Mouse (Mus musculus) olfactory bulb, adult 2 months (tissue): ENCODE results near the gene Dse. TPM values are rescaled to one million over a fixed set of nuclear protein-coding genes. Genes with fewer than 3 reads are reported as not detected.

Experiments used
- H3K27ac ChIP-seq: fragments of 200-500 bp; 2 replicates; pipeline ENCODE4 v1.5.1; 2012; ENCODE audit warnings: low read depth, low read length; ENCODE audit not compliant: insufficient read depth
- H3K4me1 ChIP-seq: fragments of 200-500 bp; 2 replicates; pipeline ENCODE4 v1.6.1; 2012; ENCODE audit warnings: low read length; ENCODE audit not compliant: control insufficient read depth, insufficient read depth
- H3K4me3 ChIP-seq: fragments of 200-500 bp; 2 replicates; pipeline ENCODE4 v1.5.1; 2012; ENCODE audit warnings: mild to moderate bottlenecking, low read depth, low read length, moderate library complexity; ENCODE audit not compliant: insufficient read depth
- CTCF ChIP-seq: fragments of 200-500 bp; IDR thresholded peaks from 2 replicates; pipeline ENCODE4 v1.5.1; 2012; ENCODE audit warnings: low read depth, mild to moderate bottlenecking, low read length, moderate library complexity; ENCODE audit not compliant: insufficient read depth
- POLR2A ChIP-seq: fragments of 200-500 bp; IDR thresholded peaks from 2 replicates; pipeline ENCODE4 v1.6.1; 2012; ENCODE audit warnings: mild to moderate bottlenecking, low read depth, low read length, moderate library complexity; ENCODE audit not compliant: insufficient read depth
- WGBS: fragments of 180-500 bp; shearing (Covaris S2); methylation state at CpG from one replicate; pipeline ENCODE4 v1.1.7; 2018; 5-methylcytosine and 5-hydroxymethylcytosine counted together
- polyA plus RNA-seq: library from polyadenylated mRNA; stranded (reverse); fragments of >200 nt; gene quantifications from 2 replicates; pipeline ENCODE4 v1.2.4, GENCODE M21; 2012; ENCODE audit warnings: low replicate concordance; ENCODE audit not compliant: missing spikeins, insufficient read depth, insufficient read length

Dse gene
- polyA plus RNA-seq, 1 experiment, result not detected

GRCm38 (mm10) chr10:34233931-34234745, 26.6 kb upstream of the Dse start:
- H3K4me1 ChIP-seq, result peaks cover 4% of the 10 kb centered on the region
- WGBS, result 40% methylated on average over 2 of the region's 2 CpGs
- no peak overlapping the region for H3K4me3 ChIP-seq
- no peak for TF ChIP-seq POLR2A
- TF ChIP-seq CTCF, result no peak
- H3K27ac ChIP-seq, result no peak overlapping the region

DNA sequence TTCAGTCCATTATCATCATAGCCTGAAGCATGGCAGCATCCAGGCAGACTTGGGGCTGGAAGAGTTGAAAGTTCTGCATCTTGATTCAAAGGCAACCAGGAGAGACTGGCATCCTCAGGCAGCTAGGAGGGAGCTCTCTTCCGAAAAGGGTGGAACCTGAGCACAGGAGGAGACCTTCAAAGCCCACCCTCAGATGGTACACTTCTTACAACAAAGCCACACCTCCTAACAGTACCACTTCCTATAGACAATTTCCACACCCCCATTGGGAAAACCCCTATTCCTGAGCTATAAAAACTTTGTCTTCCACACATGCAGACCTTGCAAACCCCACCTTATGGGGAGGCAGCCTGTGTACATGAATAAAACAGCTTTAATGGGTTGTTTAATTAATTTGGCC, 25.9 kb upstream of the Dse start:
- no peak for TF ChIP-seq CTCF
- TF ChIP-seq POLR2A, result no peak
- 85% methylated on average over 1 of the region's 1 CpGs for WGBS
- Histone ChIP-seq H3K4me3 (no peak overlapping the region), H3K27ac (no peak overlapping the region), H3K4me1 (peaks cover 4% of the 10 kb centered on the region)

DNA sequence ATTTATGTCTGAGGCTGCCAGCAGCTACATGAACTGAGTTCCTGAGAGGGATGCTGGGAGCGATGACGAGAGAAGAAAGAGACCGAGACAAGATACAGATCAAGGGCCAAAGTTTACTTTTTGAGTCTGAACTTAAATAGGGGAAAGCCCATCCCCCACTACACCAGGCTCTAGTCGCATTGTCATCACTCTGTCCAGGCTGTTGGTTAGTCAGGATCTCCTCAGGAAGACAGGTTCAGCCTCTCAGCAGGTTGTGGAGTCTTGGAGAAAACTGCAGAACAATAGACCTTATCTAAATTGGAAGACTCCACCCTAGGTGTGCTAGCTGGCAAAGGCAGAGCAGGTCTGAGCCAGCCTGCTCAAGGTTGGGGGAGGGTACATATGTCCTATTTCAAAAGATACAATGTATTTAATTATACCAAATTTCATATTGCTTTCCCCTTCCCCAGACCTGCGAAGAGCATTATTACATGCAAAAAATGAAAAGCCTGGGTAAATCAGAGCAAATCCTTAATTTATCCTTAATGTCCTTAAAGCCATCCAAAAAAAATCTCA, 22.7 kb upstream of the Dse start:
- 58% methylated on average over 5 of the region's 5 CpGs for WGBS
- Histone ChIP-seq H3K27ac (no peak overlapping the region), H3K4me1 (no peaks in the 10 kb centered on the region; the same call in 1 of the 2 replicates), H3K4me3 (no peak overlapping the region)
- TF ChIP-seq POLR2A, result no peak
- TF ChIP-seq CTCF, result no peak

- H3K4me3 ChIP-seq, result no peak overlapping the region
- no peak overlapping the region for H3K27ac ChIP-seq
- 86% methylated on average over 4 of the region's 4 CpGs for WGBS
- TF ChIP-seq CTCF (no peak), POLR2A (no peak)
- H3K4me1 ChIP-seq, result no peaks in the 10 kb centered on the region; the same call in 1 of the 2 replicates
Observed at GRCm38 (mm10) chr10:34229491-34229890, 22.0 kb upstream of the Dse start.

GRCm38 (mm10) chr10:34223660-34224059, 16.1 kb upstream of the Dse start:
- Histone ChIP-seq H3K4me3 (no peak overlapping the region), H3K27ac (no peak overlapping the region), H3K4me1 (no peaks in the 10 kb centered on the region)
- 59% methylated on average over 3 of the region's 3 CpGs for WGBS
- TF ChIP-seq POLR2A (no peak), CTCF (no peak)

DNA sequence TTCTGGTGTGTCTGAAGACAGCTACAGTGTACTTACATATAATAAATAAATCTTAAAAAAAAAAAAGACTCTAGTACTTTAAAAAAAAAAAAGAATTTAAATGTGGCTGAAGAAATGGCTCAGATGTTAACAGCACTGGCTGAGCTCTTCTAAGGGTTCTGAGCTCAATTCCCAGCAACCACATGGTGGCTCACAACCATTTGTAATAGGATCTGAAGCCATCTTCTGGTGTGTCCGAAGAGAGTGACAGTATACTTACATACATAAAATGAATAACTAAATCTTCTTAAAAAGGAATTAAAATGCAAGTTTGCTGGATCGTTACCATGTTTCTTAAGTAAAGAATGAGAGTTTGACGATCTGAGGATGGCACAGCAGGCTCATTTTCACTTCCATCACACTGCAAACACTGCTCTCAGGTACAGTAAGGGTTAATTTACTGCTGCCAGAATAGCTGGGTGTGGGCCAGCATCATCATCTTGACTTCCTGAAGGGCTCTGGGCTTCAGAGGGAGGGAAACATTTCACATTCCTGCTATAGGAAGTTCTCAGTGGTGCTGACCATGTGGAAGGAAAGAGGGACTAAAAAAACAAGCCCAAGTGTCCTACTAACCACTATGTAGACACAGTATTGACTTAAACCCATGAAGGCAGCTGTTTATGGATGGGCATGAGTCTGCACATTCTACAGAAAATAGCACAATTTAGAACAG, 14.6 kb upstream of the Dse start:
- H3K4me3 ChIP-seq, result no peak overlapping the region
- no peak for TF ChIP-seq CTCF
- H3K4me1 ChIP-seq, result no peaks in the 10 kb centered on the region
- no peak overlapping the region for H3K27ac ChIP-seq
- WGBS, result 70% methylated on average over 3 of the region's 3 CpGs

- Histone ChIP-seq H3K27ac (no peak overlapping the region), H3K4me1 (no peaks in the 10 kb centered on the region), H3K4me3 (no peak overlapping the region)
- 94% methylated on average over 3 of the region's 3 CpGs for WGBS
- TF ChIP-seq POLR2A (no peak), CTCF (no peak)
Observed at GRCm38 (mm10) chr10:34218191-34218590, 10.7 kb upstream of the Dse start.

DNA sequence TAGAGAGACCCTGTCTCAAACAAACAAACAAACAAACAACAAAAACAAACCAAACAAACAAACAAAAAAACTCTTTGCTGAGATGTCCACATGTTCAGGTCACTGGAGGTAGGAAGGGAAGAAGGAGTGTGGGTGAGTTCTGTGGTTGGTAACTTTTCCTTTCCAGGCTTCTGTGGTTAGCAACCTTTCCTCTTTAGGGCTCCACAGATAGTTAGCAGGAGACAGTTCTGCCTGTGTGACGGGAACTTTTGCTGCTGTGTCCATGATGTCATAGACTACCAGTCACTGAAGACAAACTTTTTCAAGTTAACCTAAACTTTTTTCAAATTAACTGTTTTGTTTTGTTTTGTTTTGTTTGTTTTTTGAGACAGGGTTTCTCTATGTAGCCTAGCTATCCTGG, 8.2 kb upstream of the Dse start:
- TF ChIP-seq CTCF, result no peak
- no peak for TF ChIP-seq POLR2A
- Histone ChIP-seq H3K27ac (no peak overlapping the region), H3K4me3 (no peak overlapping the region), H3K4me1 (no peaks in the 10 kb centered on the region)
- WGBS, result 83% methylated on average over 1 of the region's 1 CpGs

- no peak for TF ChIP-seq CTCF
- no peak for TF ChIP-seq POLR2A
- 0 out of 2 replicates have a peak, but pooled peaks cover 3% of the 10 kb centered on the region for H3K4me1 ChIP-seq
- no peak overlapping the region for H3K27ac ChIP-seq
- H3K4me3 ChIP-seq, result no peak overlapping the region
Observed at GRCm38 (mm10) chr10:34209951-34210350, 2.4 kb upstream of the Dse start.
